Mouse (Mus musculus) skeletal muscle tissue, adult 2 months (tissue): ENCODE data around the gene Unc5b.

ENCODE experiments used
- DNase-seq: peaks from one replicate; pipeline ENCODE4 v3.0.0-alpha.2; 2012; ENCODE audit warnings: low read depth, low spot score

Gene Unc5b

DNA sequence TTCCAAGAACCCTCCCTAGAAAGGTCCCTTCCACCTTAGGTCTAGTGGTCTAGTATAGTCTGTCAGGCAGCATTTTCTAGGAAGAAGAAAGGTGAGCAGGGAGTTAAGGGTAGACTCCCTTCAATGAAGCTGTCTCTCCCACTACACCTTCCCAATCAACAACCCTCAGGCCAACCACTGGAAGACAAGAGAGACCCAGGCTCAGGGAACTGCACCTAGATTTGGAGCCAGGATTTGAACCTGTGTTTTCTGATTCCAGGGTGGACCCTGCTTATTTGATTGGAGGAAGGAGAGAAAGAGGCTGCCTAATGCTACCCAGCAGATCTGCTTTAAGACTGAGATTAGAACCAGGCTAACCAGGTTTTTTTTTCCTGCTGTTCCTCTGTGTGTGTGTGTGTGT, 10.1 kb downstream of the Unc5b start:
- no peak for DNase-seq

- peak; percentile 82 for DNase-seq
Observed at GRCm38 (mm10) chr10:60820552-60820951, 10.8 kb downstream of the Unc5b start.

DNA sequence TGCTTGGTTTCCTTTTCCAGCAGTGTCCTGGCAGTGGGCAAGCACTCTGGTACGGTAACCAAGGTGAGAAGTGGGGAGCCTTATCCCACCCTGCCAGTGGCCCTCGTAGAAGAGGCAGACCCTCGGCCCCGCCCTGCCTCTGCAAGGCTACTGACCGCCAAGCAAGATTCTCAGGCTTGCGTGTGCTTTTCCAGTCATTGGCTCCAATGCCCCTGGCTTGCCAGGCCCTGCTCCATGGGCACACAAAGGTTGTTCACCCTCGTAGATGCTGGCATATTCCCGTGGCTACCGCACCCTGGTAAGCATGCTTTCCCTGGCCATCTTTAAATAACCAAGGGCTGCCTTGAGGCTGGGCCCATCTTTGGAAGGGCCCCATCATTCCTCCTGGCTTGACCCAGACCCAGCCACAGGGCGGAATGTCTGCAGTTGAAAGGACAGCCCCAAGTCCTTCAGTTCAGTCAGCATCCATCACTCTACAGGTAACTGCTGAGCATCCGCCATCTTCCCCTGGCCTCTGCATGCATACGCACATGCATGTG, 11.7 kb downstream of the Unc5b start:
- DNase-seq, result no peak

DNA sequence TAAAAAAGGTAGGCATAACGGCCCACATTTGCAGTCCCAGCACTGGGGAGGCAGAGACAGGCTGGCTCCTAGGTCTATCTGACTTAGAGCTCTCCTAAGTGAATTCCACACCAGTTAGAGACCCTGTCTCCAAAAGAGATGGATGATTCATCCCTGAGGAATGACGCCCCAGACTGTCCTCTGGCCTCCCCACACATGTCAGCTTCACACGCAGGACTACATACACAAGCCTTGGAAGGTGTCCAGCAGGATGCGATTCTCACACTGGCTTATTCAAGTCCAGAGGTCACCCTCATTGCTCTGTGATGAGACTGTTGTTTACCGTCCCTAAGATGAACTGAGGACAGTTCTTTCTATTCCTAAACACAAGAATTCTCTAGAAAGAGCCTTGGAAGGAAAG, 12.2 kb downstream of the Unc5b start:
- no peak for DNase-seq

DNA sequence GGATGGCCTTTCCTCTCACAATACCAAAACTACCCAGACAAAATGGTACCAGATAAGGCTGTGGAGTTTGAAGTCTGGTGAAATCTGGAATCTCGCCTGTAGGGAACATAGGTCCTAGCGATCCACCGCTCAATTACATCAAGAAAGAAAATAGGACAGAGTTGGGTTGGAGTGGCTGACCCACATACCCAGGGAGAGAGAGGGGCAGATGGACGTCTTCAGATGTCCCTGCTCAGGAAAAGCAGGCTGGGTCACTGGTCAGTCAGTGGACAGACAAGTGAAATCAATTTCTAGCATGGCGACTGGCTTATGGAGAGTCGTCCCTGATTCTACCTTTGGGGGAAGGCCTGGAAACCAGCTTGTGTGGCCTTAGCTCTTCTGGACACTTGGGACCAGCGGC, 12.7 kb downstream of the Unc5b start:
- no peak for DNase-seq

DNA sequence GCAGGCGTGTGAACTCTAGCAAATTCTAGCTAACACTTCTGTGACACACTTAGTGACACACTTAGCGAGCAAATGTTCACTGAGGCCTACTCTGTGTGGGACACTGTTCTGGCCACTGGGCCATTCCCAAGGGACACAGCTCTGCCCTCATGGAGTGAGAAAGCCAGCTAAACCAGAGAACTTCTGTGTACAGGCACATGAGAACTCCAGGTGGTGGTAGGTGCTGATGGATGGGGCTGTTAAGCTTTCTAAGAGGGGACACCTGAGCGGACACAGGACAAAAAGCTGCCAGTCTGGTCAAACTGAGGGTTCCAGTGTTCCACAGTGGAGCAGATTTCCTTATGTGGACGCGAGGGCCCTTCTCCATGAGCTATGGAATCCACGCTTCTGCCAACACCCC, 13.5 kb downstream of the Unc5b start:
- no peak for DNase-seq

GRCm38 (mm10) chr10:60816872-60817648, 14.3 kb downstream of the Unc5b start:
- no peak for DNase-seq

GRCm38 (mm10) chr10:60815855-60816254, 15.5 kb downstream of the Unc5b start:
- no peak for DNase-seq

DNA sequence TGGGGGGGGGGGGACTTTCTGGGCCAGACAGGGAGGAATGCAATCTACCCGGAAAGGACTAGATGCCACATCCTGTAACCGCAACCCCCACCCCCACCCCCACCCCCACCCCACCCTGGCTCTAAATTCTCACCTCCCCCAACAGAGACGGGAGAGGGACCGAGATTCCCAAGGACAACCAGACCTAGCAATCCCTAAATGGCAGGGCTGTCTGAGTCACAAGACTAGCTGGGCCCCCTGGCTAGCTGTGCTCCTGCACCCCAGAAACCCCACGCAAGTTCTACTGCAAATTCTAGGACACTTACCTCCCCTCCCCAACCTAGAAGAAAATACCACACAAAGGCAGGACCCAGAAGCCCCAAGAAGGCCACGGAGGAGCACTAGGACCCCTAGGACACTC, 16.3 kb downstream of the Unc5b start:
- DNase-seq, result no peak

DNA sequence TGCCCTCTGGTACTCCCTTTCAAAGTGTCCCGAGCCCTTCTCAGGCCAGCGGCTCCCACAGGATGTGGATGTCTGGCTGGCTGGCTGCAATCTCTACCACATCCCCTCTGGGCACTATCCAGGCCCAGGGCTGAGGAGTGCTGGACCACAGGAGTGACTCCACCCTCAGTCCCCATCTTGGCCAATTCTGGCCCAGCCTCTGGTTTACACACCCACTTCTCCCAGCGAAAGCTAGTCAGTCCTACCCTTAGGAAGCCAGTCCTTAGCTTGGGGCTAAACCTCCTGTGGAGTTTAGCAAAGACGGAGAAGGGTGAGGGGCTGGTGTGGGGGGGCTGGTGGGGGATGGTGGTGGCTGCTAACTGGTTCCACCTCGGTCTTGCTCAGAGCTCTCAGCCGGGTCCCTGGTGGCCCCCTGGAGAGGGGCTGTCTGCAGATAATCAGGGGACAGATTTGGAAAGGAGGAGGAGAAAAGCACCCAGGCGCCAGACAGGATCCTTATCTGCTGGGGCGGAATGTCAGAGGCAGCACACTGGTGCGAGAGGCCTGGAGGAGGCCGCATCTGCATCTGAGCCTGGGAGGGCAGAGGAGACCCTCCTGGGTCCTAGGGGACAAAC, 16.8 kb downstream of the Unc5b start:
- DNase-seq, result no peak

DNA sequence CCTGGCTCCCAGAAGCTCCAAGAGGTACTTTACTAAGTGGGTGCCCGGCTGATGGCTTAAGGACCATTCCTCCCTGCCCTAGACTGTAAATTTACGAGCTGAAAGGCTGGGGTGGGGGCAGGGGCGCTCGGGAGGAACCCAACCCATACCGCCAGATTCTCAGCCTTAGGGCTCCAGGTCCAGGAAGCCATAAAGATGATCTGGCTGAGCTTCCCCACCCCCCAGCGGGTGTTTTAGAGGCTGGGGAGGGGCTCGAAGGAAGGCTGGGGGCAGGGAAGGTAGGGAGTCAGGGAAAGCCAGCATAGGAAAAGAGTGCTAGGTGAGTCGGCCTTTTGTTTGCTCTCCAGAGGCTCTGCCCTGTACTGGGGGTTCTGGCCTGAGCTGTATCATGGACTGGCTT, 17.8 kb downstream of the Unc5b start:
- DNase-seq, result no peak

DNA sequence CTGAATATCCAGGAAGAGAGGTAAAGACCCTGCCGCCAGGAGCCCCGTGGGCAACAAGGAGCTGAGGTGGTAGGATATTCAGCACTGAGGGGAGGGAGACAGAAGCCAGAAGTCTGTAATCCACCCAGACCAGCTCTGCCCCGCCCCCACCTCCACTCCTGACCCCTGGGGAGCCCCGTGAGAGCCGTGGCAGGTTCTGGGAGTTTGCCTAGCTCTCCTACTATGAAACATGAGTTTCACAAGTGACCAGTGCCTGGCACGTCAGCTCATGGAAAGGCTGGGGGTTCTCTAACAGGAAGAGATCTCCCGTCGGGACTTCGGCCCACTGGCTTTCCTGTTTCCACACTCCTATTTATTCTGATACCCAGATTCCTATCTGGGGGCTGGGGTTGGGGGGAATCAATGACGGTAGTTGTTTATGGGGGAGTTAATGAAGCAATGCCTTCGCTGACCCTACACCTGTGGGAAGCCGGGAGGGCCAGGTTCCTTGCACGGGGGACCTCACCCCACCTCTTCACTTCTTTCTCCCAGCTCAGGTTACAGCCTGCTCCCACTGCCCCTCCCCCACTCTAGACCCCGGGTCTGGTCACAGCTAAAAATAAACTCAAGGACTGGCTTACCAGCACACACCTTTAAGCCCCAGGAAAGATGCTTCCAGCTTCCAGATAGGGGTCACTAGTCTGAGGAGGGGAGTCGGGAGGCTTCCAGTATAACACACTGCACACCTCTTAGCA, 19.4 kb downstream of the Unc5b start:
- DNase-seq, result no peak

DNA sequence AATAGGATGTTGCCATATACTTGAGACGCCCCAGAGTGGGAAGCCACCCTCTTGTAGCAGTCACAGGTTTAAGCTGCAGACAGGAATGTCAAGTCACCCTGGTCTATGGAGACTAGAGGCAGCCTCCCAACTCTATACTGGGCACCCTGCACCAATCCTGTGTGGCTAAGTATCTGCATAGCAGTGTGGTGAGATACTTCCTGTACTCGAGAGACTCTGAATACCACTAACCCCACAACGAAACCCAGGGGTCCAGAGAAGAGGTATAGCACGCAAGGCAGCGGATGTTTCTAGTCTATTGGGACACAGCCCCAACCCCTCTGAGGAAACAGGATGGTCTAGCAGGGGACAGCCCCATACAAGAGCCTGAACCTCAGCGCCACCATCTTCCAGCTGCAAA, 22.9 kb downstream of the Unc5b start:
- DNase-seq, result no peak

DNA sequence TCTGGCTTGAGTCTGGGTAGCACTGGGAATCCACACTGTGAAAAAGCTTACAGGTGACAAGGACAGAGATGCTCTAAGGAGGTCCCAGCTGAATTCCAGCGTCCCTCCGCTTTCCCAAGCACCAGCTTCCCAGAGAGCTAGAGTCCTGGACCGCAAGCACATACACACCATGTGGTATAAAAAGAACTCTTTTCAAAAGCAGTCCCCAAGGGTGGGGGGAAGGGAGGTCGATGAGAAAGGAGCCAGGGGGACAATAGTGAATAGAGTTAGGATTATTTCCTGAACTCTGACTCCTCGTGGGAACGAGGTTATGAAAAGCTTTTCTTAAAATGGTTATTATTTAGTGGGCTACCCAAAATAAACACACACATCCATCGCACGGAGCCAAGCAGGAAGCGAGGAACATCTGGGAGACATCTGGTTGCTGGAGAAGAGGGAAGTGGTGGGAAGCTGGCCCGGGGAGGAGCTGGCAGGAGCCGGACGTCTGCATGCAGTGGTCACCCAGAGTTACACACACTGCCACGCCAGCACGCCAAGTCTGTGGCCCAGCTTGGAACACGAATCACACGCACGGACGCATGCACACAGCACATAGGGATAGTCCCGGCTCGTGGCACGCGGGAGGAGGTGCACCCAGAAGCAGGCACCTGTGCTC, 23.7 kb downstream of the Unc5b start:
- DNase-seq, result peak; percentile 67

GRCm38 (mm10) chr10:60806207-60806538, 25.2 kb downstream of the Unc5b start:
- no peak for DNase-seq

DNA sequence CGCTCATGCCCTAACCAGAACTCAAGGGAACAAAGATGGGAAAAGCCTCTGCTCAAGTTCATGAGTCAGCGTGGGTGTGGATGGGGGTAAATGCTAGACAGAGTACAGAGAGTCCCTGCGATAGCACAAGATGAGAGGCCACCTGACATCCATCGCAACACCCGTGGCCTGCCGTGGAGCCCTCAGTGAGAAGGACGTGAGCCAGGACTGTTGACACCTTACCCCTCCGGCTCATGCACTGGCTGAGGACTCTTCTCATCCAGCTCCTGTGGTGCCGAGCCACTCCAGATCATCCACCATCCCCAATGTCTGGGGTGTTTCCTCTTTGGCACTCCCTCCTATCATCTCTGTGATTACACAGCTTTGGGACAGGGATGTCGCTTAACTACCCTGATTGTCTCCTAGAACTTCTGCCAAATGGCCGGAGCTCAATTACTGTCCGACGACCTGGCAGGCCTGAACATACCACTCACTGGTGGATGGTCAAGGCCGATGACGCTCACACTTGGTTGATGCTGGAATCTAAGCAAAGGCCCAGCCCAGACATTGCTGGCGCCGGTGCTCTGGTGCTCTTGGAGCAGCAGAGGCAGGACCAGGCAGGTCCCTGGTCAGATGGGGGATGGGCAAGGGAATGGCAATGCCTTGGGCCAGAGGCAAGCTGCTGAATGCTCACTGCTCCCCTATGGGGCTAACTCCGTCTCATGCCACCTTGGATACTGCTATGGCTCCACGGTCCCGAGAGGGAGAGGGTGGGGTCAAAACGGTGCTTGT, 25.8 kb downstream of the Unc5b start:
- DNase-seq, result no peak

GRCm38 (mm10) chr10:60804865-60805264, 26.5 kb downstream of the Unc5b start:
- DNase-seq, result no peak

DNA sequence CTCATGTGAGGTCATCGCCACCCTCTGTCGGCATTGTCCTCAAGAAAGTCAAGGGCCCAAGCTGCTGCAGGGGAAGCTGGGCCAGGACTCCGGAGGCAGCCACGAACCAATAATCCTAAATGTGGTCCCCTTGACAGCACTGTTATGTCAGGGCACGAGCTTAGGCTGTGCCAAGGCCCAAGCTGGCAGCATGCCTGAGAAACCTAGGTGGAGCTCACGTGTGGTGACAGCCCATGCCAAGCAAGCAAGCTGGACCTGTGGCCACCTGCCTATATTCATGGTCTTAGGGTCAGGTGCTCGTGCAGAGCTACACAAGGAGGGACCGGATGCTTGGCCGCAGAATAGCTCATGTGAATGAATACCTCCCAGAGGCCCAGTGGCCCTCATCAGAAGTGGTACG, 27.4 kb downstream of the Unc5b start:
- DNase-seq, result no peak

DNA sequence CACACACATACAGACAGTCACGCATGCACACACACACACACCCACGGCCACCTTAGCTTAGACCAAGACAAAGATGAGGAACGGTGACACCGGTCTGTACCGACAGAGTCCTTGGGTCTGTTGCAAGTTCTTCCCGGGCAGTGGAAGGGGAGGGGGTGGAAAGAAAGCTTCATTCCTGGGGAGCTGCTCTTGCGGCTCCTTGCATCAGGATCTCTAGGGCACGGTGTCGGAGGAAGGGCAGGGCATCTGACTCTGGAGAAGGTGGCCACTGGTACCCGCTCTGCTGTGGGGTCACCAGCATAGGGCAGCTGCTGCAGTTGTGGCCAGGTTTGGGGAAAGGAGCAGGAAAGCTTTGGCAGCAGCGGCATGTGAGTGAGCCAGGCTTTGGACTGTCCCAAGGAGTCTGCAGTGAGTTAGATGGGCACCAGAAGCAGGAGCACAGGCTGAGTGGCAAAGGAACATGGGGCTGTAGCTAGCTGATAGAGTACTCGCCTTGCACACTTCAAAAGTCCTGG, 29.4 kb downstream of the Unc5b start:
- DNase-seq, result no peak

DNA sequence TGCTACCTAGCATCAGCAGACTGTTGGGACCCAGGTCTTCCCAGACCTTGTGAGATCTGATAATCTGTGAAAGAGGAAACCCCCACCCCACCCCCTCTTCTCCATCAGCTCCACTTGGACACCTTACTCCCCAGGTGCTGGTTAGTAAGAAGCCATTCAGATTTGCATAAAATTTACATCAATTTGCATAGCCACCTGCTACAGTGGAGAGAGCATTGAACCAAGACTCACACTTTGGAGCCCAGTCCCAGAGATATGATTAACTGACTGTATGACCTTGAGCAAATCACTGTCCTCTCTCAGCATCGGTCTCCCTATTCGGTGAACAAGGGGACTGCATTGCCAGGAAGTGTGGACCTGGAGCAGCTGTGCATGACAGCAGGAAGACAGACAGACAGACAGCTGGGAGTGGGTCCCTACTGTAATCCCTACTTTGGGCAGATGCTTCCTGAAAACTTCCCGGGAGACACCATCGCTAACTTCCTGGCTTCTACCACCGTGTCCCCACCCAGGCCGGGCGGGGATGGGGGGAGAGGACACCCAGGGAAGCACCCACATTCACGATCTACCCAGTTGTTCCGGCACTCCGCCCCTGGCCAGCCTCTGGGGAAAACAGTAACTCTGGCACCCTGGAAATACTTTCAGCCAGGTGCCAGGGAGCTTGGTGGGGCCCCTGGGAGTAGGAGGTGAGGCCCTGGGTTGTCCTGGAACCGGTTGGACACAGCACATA, 30.0 kb downstream of the Unc5b start:
- no peak for DNase-seq
